Mouse (Mus musculus) kidney, embryonic 14.5 days (tissue): ENCODE data around the gene Acvrl1. TPM values are rescaled to one million over a fixed set of nuclear protein-coding genes. Genes with fewer than 3 reads are reported as not detected.

Experiments used
- ATAC-seq: fragments of 200-750 bp; cut with Nextera tagmentation; 2 replicates; pipeline ENCODE4 v1.8.0; 2017; ENCODE audit warnings: moderate number of reproducible peaks, mild to moderate bottlenecking, moderate TSS enrichment, moderate library complexity; ENCODE audit not compliant: low FRiP score, low TSS enrichment
- H3K27ac ChIP-seq: fragments of 300-500 bp; sonication (generic); 2 replicates; pipeline ENCODE4 v1.5.1; 2014; ENCODE audit warnings: low read depth, mild to moderate bottlenecking, low read length, moderate library complexity, mixed read lengths
- H3K27me3 ChIP-seq: fragments of 300-500 bp; sonication (generic); 2 replicates; pipeline ENCODE4 v1.6.1; 2014; ENCODE audit warnings: mild to moderate bottlenecking, low read length; ENCODE audit not compliant: control insufficient read depth, insufficient read depth
- H3K36me3 ChIP-seq: fragments of 300-500 bp; sonication (generic); 2 replicates; pipeline ENCODE4 v1.6.1; 2014; ENCODE audit warnings: low read length, mixed read lengths; ENCODE audit not compliant: control insufficient read depth, insufficient read depth
- H3K4me1 ChIP-seq: fragments of 300-500 bp; sonication (generic); 2 replicates; pipeline ENCODE4 v1.6.1; 2014; ENCODE audit warnings: low read length, mixed read lengths; ENCODE audit not compliant: control insufficient read depth, insufficient read depth
- H3K4me2 ChIP-seq: fragments of 300-500 bp; sonication (generic); replicated peaks from 2 replicates; pipeline ENCODE4 v1.6.1; 2014; ENCODE audit warnings: low read depth, mild to moderate bottlenecking, low read length
- H3K4me3 ChIP-seq: fragments of 300-500 bp; sonication (generic); 2 replicates; pipeline ENCODE4 v1.5.1; 2014; ENCODE audit warnings: mild to moderate bottlenecking, low read length
- H3K9ac ChIP-seq: fragments of 300-500 bp; sonication (generic); 2 replicates; pipeline ENCODE4 v1.6.1; 2014; ENCODE audit warnings: low read depth, mild to moderate bottlenecking, low read length, moderate library complexity
- H3K9me3 ChIP-seq: fragments of 300-500 bp; sonication (generic); 2 replicates; pipeline ENCODE4 v1.6.1; 2016; ENCODE audit warnings: low read length; ENCODE audit not compliant: control insufficient read depth
- WGBS: fragments of 180-500 bp; shearing (Covaris S2); extraction: QIAGEN DNeasy Blood & Tissue Kit; methylation state at CpG from one replicate; pipeline ENCODE4 v1.1.7; 2014; 5-methylcytosine and 5-hydroxymethylcytosine counted together
- polyA plus RNA-seq: library from polyadenylated mRNA; unstranded; fragments of >200 nt; fragmentation: Nextera tagmentation; extraction: Ambion mirVana; gene quantifications from 2 replicates; pipeline ENCODE4 v1.2.1, GENCODE M21; 2014

Gene Acvrl1
- polyA plus RNA-seq, 1 experiment from 2014 or later, result 8.8 TPM

- no peaks in the 10 kb centered on the region for H3K27me3 ChIP-seq
- 19% methylated on average over 8 of the region's 8 CpGs for WGBS
- peak; percentile 25 for ATAC-seq
- 0 out of 2 replicates have a peak, but pooled peaks cover 3% of the 10 kb centered on the region for H3K36me3 ChIP-seq
- no peak overlapping the region for H3K9ac ChIP-seq
- H3K4me2 ChIP-seq, result no peak overlapping the region
- H3K4me3 ChIP-seq, result no peak overlapping the region
- H3K27ac ChIP-seq, result no peak overlapping the region
- no peaks in the 10 kb centered on the region for H3K9me3 ChIP-seq
- peaks cover 46% of the 10 kb centered on the region for H3K4me1 ChIP-seq
These were observed 15.2 kb downstream of the Acvrl1 start for GRCm38 (mm10) chr15:101143494-101143893.

GRCm38 (mm10) chr15:101144176-101144575 lies 15.9 kb downstream of the Acvrl1 start:
- 75% methylated on average over 5 of the region's 5 CpGs for WGBS
- Histone ChIP-seq H3K9me3 (no peaks in the 10 kb centered on the region), H3K27me3 (no peaks in the 10 kb centered on the region), H3K4me1 (peaks cover 43% of the 10 kb centered on the region), H3K36me3 (0 out of 2 replicates have a peak, but pooled peaks cover 3% of the 10 kb centered on the region), H3K27ac (no peak overlapping the region), H3K9ac (no peak overlapping the region), H3K4me3 (no peak overlapping the region), H3K4me2 (no peak overlapping the region)
- no peak for ATAC-seq

- H3K4me3 ChIP-seq, result no peak overlapping the region
- peaks cover 37% of the 10 kb centered on the region for H3K4me1 ChIP-seq
- no peak for ATAC-seq
- no peaks in the 10 kb centered on the region for H3K9me3 ChIP-seq
- H3K36me3 ChIP-seq, result 0 out of 2 replicates have a peak, but pooled peaks cover 3% of the 10 kb centered on the region
- no peak overlapping the region for H3K9ac ChIP-seq
- H3K4me2 ChIP-seq, result 0 out of 2 replicates have a peak overlapping the region, but pooled peaks have one; percentile 30
- H3K27me3 ChIP-seq, result no peaks in the 10 kb centered on the region
- no peak overlapping the region for H3K27ac ChIP-seq
- 71% methylated on average over 8 of the region's 8 CpGs for WGBS
These were observed 16.5 kb downstream of the Acvrl1 start for GRCm38 (mm10) chr15:101144779-101145178.

GRCm38 (mm10) chr15:101145424-101146099 lies 17.2 kb downstream of the Acvrl1 start:
- Histone ChIP-seq H3K27ac (peak overlapping the region; percentile 9; the same call in 1 of the 2 replicates), H3K4me1 (peaks cover 30% of the 10 kb centered on the region), H3K9me3 (no peaks in the 10 kb centered on the region), H3K36me3 (0 out of 2 replicates have a peak, but pooled peaks cover 3% of the 10 kb centered on the region), H3K9ac (peak overlapping the region; percentile 13; the same call in 1 of the 2 replicates), H3K27me3 (no peaks in the 10 kb centered on the region), H3K4me2 (peak overlapping the region; percentile 30), H3K4me3 (no peak overlapping the region)
- peak; percentile 89 for ATAC-seq
- WGBS, result 8% methylated on average over 19 of the region's 19 CpGs

- Histone ChIP-seq H3K4me3 (no peak overlapping the region), H3K27me3 (no peaks in the 10 kb centered on the region), H3K9me3 (no peaks in the 10 kb centered on the region), H3K27ac (peak overlapping the region; percentile 9; the same call in 1 of the 2 replicates), H3K9ac (peak overlapping the region; percentile 13; the same call in 1 of the 2 replicates), H3K4me2 (peak overlapping the region; percentile 30; the same call in 1 of the 2 replicates), H3K36me3 (0 out of 2 replicates have a peak, but pooled peaks cover 3% of the 10 kb centered on the region), H3K4me1 (peaks cover 26% of the 10 kb centered on the region)
- 54% methylated on average over 15 of the region's 15 CpGs for WGBS
- no peak for ATAC-seq
These were observed 18.0 kb downstream of the Acvrl1 start for GRCm38 (mm10) chr15:101146100-101146965.

- Histone ChIP-seq H3K4me3 (no peak overlapping the region), H3K36me3 (0 out of 2 replicates have a peak, but pooled peaks cover 3% of the 10 kb centered on the region), H3K9ac (no peak overlapping the region), H3K4me2 (no peak overlapping the region), H3K9me3 (no peaks in the 10 kb centered on the region), H3K27ac (peak overlapping the region; percentile 27; the same call in 1 of the 2 replicates), H3K27me3 (no peaks in the 10 kb centered on the region), H3K4me1 (peaks cover 26% of the 10 kb centered on the region)
- ATAC-seq, result no peak
- 71% methylated on average over 16 of the region's 16 CpGs for WGBS
These were observed 19.0 kb downstream of the Acvrl1 start for GRCm38 (mm10) chr15:101147115-101147909.

GRCm38 (mm10) chr15:101147910-101148273 lies 19.6 kb downstream of the Acvrl1 start:
- no peak for ATAC-seq
- Histone ChIP-seq H3K4me3 (no peak overlapping the region), H3K4me1 (peaks cover 24% of the 10 kb centered on the region), H3K27ac (peak overlapping the region; percentile 27; the same call in 1 of the 2 replicates), H3K9me3 (no peaks in the 10 kb centered on the region), H3K9ac (no peak overlapping the region), H3K27me3 (no peaks in the 10 kb centered on the region), H3K4me2 (no peak overlapping the region), H3K36me3 (0 out of 2 replicates have a peak, but pooled peaks cover 3% of the 10 kb centered on the region)
- 54% methylated on average over 6 of the region's 6 CpGs for WGBS

GRCm38 (mm10) chr15:101148604-101149003 lies 20.3 kb downstream of the Acvrl1 start:
- 67% methylated on average over 6 of the region's 6 CpGs for WGBS
- H3K9ac ChIP-seq, result no peak overlapping the region

More at GRCm38 (mm10) chr15:101148604-101149003, 20.3 kb downstream of the Acvrl1 start:
- no peak overlapping the region for H3K4me2 ChIP-seq
- no peak for ATAC-seq
- no peaks in the 10 kb centered on the region for H3K27me3 ChIP-seq
- H3K9me3 ChIP-seq, result no peaks in the 10 kb centered on the region
- H3K4me1 ChIP-seq, result peaks cover 22% of the 10 kb centered on the region
- H3K4me3 ChIP-seq, result no peak overlapping the region
- no peak overlapping the region for H3K27ac ChIP-seq
- H3K36me3 ChIP-seq, result 0 out of 2 replicates have a peak, but pooled peaks cover 2% of the 10 kb centered on the region
